Mouse (Mus musculus) cerebellum, adult (tissue): ENCODE results near the gene Vav3.

Experiments used
- ATAC-seq: cut with Nextera tagmentation; 2 replicates; pipeline ENCODE4 v1.9.2; 2017; ENCODE audit warnings: mild to moderate bottlenecking, moderate library complexity, mixed read lengths; ENCODE audit not compliant: insufficient number of reproducible peaks, low FRiP score, low TSS enrichment

The Vav3 gene

GRCm38 (mm10) chr3:109340274-109341070 is at the start of gene Vav3:
Gene Vav3, plus strand, starts transcription at chr3:109340653.
- ATAC-seq, result 0 out of 2 replicates have a peak, but pooled peaks have one; percentile 23

GRCm38 (mm10) chr3:109298857-109299256 is 41.6 kb upstream of the Vav3 start:
- ATAC-seq, result peak; percentile 56; the same call in 1 of the 2 replicates

GRCm38 (mm10) chr3:109299303-109300074 is 41.0 kb upstream of the Vav3 start:
- ATAC-seq, result no peak

GRCm38 (mm10) chr3:109302059-109302458 is 38.4 kb upstream of the Vav3 start:
- ATAC-seq, result no peak

GRCm38 (mm10) chr3:109307406-109307805 is 33.0 kb upstream of the Vav3 start:
- ATAC-seq, result no peak

GRCm38 (mm10) chr3:109308468-109308867 is 32.0 kb upstream of the Vav3 start:
- ATAC-seq, result no peak

GRCm38 (mm10) chr3:109309317-109310265 is 30.9 kb upstream of the Vav3 start:
- ATAC-seq, result no peak

- no peak for ATAC-seq
These were observed 29.2 kb upstream of the Vav3 start for GRCm38 (mm10) chr3:109311172-109311824.

- ATAC-seq, result no peak
These were observed 28.6 kb upstream of the Vav3 start for GRCm38 (mm10) chr3:109311875-109312274.

- ATAC-seq, result no peak
These were observed 27.0 kb upstream of the Vav3 start for GRCm38 (mm10) chr3:109313501-109313900.

- ATAC-seq, result no peak
These were observed 18.2 kb upstream of the Vav3 start for GRCm38 (mm10) chr3:109322225-109322624.

GRCm38 (mm10) chr3:109323447-109324300 is 16.8 kb upstream of the Vav3 start:
- no peak for ATAC-seq

- ATAC-seq, result no peak
These were observed 13.3 kb upstream of the Vav3 start for GRCm38 (mm10) chr3:109327128-109327527.

GRCm38 (mm10) chr3:109332755-109333154 is 7.7 kb upstream of the Vav3 start:
- no peak for ATAC-seq

GRCm38 (mm10) chr3:109335470-109335869 is 5.0 kb upstream of the Vav3 start:
- no peak for ATAC-seq

GRCm38 (mm10) chr3:109339290-109339689 is 1.2 kb upstream of the Vav3 start:
- no peak for ATAC-seq

GRCm38 (mm10) chr3:109339941-109340273 is 546 bp upstream of the Vav3 start:
- peak; percentile 17; the same call in 1 of the 2 replicates for ATAC-seq

GRCm38 (mm10) chr3:109341071-109341480 is 623 bp downstream of the Vav3 start:
- no peak for ATAC-seq

- no peak for ATAC-seq
These were observed 1.2 kb downstream of the Vav3 start for GRCm38 (mm10) chr3:109341631-109342030.
